Mouse (Mus musculus): ENCODE data around the gene Lix1l. TPM values are rescaled to one million over a fixed set of nuclear protein-coding genes. Genes with fewer than 3 reads are reported as not detected.

Gene Lix1l
- polyA plus RNA-seq, 1 experiment, result 34.4 TPM

GRCm38 (mm10) chr3:96564633-96565032 lies 36.3 kb upstream of the Lix1l start:
- H3K4me1 ChIP-seq (ENCODE audit: control insufficient read depth, insufficient read depth, low read length), result peaks cover 23% of the 10 kb centered on the region
- TF ChIP-seq POLR2A (IDR thresholded peaks at IDR 0.05; ENCODE audit: borderline replicate concordance, extremely low read depth, low read depth, low read length) (peak; percentile 44; the same call in 1 of the 2 replicates), CTCF (IDR thresholded peaks at IDR 0.05; ENCODE audit: insufficient read depth, low read length) (no peak)
- peak; percentile 53 for DNase-seq
- no peak overlapping the region for H3K4me3 ChIP-seq (replicated peaks; ENCODE audit: extremely low read depth, low read depth, low read length)
- WGBS, result 9% methylated on average over 7 of the region's 7 CpGs

DNA sequence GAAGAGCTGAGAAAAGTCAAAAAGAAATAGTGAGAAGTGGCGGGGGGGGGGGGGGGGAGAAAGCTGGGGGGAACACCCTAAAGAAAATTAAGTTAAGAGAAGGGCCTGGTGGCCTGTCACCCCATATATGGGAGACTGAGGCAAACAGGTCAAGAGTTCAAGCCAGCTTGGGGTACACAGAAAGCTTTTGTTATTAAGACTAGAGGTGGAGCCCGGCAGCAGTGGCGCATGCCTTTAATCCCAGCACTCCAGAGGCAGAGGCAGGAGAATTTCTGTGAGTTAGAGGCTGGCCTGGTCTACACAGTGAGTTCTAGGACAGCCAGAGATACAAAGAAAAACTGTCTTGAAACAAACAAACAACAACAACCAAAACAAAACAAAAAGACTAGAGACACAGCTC lies 35.8 kb upstream of the Lix1l start:
- peaks cover 23% of the 10 kb centered on the region for H3K4me1 ChIP-seq (ENCODE audit: control insufficient read depth, insufficient read depth, low read length)
- H3K4me3 ChIP-seq (replicated peaks; ENCODE audit: extremely low read depth, low read depth, low read length), result no peak overlapping the region
- no peak for TF ChIP-seq CTCF (IDR thresholded peaks at IDR 0.05; ENCODE audit: insufficient read depth, low read length)
- no peak for DNase-seq
- 38% methylated on average over 3 of the region's 3 CpGs for WGBS

DNA sequence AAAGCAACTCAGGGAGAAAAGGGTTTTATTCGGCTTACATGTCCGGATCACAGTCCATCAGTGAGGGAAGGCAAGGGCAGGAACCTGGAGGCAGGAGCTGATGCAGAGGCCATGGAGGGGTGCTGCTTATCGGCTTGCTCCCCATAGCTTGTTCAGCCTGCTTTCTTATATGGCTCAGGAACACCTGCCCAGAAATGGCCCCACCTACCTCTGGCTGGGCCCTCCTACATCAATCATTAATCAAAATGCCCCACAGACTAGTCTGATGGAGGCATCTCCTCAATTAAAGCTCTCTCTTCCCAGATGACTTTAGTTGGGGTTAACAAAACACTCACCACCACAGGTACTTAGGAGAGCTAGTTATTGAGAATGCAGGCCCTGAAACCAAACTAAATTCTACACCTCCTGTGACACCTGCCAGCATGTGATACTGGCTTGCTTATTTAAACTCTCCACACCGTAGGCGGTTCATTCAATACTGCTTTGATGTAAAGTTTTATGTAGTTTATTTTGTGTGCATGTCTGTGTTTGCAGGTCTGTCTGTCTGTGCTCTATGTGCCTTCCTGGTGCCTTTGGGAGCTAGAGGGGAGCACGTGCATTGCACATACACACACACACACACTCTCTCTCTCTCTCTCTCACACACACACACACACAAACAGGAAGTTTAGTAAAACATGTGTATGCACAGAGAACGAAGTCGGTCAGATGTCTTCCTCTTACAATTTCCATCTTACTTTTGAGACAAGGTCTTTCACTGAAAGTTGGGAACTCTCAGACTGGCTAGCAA lies 34.1 kb upstream of the Lix1l start:
- DNase-seq, result no peak
- Histone ChIP-seq H3K4me3 (replicated peaks; ENCODE audit: extremely low read depth, low read depth, low read length) (no peak overlapping the region), H3K4me1 (ENCODE audit: control insufficient read depth, insufficient read depth, low read length) (peaks cover 30% of the 10 kb centered on the region)
- no peak for TF ChIP-seq POLR2A (IDR thresholded peaks at IDR 0.05; ENCODE audit: borderline replicate concordance, extremely low read depth, low read depth, low read length)
- WGBS, result 62% methylated on average over 8 of the region's 8 CpGs

DNA sequence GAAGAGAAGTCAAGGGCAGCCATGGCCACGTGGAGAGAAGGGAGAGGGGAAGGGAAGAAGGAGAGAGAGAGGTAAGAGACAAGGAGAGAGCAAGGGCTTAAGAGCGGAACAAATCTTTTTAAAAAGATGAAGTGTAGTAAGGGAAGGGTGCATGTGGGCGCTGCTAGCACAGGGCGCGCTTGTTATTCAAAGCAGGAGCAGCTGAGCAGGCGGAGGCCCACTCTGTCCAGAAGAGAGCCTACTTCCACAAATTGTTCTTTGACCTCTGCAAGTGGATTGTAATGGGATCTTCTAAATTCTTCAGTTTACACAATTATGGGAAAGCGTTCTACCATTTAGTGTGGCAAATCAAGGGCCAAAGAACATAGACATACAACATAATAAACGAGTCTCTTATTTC lies 32.3 kb upstream of the Lix1l start:
- DNase-seq, result no peak
- no peak overlapping the region for H3K4me3 ChIP-seq (replicated peaks; ENCODE audit: extremely low read depth, low read depth, low read length)
- TF ChIP-seq CTCF (IDR thresholded peaks at IDR 0.05; ENCODE audit: insufficient read depth, low read length) (no peak), POLR2A (IDR thresholded peaks at IDR 0.05; ENCODE audit: borderline replicate concordance, extremely low read depth, low read depth, low read length) (no peak)
- 53% methylated on average over 8 of the region's 8 CpGs for WGBS
- peaks cover 26% of the 10 kb centered on the region for H3K4me1 ChIP-seq (ENCODE audit: control insufficient read depth, insufficient read depth, low read length)

GRCm38 (mm10) chr3:96569506-96569905 lies 31.4 kb upstream of the Lix1l start:
- Histone ChIP-seq H3K4me1 (ENCODE audit: control insufficient read depth, insufficient read depth, low read length) (peaks cover 18% of the 10 kb centered on the region), H3K4me3 (replicated peaks; ENCODE audit: extremely low read depth, low read depth, low read length) (no peak overlapping the region)
- TF ChIP-seq POLR2A (IDR thresholded peaks at IDR 0.05; ENCODE audit: borderline replicate concordance, extremely low read depth, low read depth, low read length) (no peak), CTCF (IDR thresholded peaks at IDR 0.05; ENCODE audit: insufficient read depth, low read length) (no peak)
- WGBS, result 86% methylated on average over 13 of the region's 13 CpGs
- no peak for DNase-seq

DNA sequence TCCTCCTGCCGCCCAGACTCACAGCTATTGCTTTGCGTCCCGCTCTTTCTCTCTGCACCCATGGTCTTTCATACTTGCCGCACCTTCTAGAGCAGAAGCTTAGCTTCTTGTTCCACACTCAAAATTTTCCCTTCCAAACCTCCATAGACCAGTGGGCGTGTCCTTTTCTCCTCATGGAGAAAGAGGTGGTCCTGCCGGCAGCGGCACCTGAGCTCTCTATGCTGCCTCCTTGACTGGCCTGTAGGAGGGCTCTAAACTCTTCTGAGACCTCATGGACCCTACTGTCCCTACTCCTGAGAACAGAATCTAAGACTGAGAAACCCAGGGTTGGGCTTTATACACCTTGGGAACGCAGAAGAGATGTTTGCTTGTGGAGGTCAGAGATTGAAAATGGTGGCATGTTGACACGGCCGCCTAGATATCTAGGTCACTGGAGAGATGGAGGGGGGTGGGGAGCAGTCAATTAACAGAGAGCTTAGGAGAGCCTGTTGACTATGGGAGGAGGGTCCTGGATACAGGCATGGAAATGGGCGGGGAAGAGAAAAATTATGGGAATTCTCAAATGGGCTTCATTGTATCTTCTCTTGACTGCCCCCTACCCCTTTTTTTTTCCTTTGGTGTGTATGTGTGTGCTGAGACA lies 30.9 kb upstream of the Lix1l start:
- 89% methylated on average over 11 of the region's 11 CpGs for WGBS
- TF ChIP-seq CTCF (IDR thresholded peaks at IDR 0.05; ENCODE audit: insufficient read depth, low read length) (no peak), POLR2A (IDR thresholded peaks at IDR 0.05; ENCODE audit: borderline replicate concordance, extremely low read depth, low read depth, low read length) (no peak)
- DNase-seq, result no peak
- Histone ChIP-seq H3K4me1 (ENCODE audit: control insufficient read depth, insufficient read depth, low read length) (peaks cover 18% of the 10 kb centered on the region), H3K4me3 (replicated peaks; ENCODE audit: extremely low read depth, low read depth, low read length) (no peak overlapping the region)

DNA sequence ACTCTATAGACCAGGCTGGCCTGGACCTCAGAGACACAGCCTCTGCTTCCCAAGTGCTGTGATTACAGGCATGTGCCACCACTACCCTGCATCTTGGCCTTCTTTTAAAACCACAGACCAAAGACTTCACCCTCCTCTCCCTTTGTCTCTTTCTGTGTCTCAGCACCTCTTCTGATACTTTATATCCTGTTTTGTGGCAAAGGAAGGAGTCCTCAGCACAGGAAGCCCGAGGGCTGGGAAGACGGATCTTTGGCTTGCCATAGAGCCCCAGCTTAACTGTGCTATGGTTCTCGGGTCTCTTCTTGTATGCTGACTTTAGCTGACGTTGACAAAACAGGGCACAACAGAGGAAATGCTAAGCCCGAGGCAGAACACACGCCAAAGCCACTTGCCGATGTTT lies 30.3 kb upstream of the Lix1l start:
- no peak for DNase-seq
- no peak overlapping the region for H3K4me3 ChIP-seq (replicated peaks; ENCODE audit: extremely low read depth, low read depth, low read length)
- TF ChIP-seq CTCF (IDR thresholded peaks at IDR 0.05; ENCODE audit: insufficient read depth, low read length), result no peak
- TF ChIP-seq POLR2A (IDR thresholded peaks at IDR 0.05; ENCODE audit: borderline replicate concordance, extremely low read depth, low read depth, low read length), result no peak
- WGBS, result 40% methylated on average over 7 of the region's 7 CpGs
- peaks cover 24% of the 10 kb centered on the region for H3K4me1 ChIP-seq (ENCODE audit: control insufficient read depth, insufficient read depth, low read length)

GRCm38 (mm10) chr3:96571336-96571735 lies 29.6 kb upstream of the Lix1l start:
- no peak for TF ChIP-seq POLR2A (IDR thresholded peaks at IDR 0.05; ENCODE audit: borderline replicate concordance, extremely low read depth, low read depth, low read length)
- no peak for TF ChIP-seq CTCF (IDR thresholded peaks at IDR 0.05; ENCODE audit: insufficient read depth, low read length)
- WGBS, result 65% methylated on average over 2 of the region's 2 CpGs
- DNase-seq, result no peak
- Histone ChIP-seq H3K4me1 (ENCODE audit: control insufficient read depth, insufficient read depth, low read length) (peaks cover 29% of the 10 kb centered on the region), H3K4me3 (replicated peaks; ENCODE audit: extremely low read depth, low read depth, low read length) (no peak overlapping the region)

DNA sequence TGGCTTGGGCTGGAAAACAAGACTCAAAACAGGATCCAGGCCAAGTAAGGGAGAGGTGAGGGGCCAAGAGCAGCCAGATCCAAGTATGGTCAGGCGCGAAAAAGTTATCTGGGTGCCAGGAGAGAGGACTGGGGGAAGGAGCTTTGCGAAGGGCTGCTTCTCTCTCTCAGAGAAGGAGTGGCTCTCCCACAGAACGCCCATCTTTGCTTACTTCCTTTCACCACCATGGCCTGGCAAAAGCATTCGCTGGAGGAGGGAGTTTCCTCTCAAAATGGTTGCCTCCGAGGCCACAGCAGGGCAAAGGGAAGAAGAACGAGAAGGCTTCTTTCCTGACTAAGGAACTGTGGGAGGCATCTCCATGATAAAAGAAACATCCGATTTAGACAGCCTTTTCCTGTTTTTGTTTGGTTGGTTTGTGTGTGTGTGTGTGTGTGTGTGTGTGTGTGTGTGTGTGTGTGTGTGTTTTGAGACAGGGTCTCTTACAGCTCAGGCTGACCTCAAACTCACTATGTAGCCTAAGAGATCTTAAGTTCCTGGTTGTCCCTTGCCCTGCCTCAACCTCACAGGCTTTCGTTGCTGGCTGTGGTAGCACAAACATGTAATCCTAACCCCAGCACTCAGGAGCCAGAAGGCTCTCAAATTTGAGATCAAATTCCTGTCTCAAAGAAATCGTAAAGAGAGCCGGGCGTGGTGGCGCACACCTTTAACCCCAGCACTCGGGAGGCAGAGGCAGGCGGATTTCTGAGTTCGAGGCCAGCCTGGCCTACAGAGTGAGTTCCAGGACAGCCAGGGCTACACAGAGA lies 28.9 kb upstream of the Lix1l start:
- DNase-seq, result peak; percentile 41
- WGBS, result 42% methylated on average over 16 of the region's 16 CpGs
- TF ChIP-seq CTCF (IDR thresholded peaks at IDR 0.05; ENCODE audit: insufficient read depth, low read length) (no peak), POLR2A (IDR thresholded peaks at IDR 0.05; ENCODE audit: borderline replicate concordance, extremely low read depth, low read depth, low read length) (peak; percentile 24; the same call in 1 of the 2 replicates)
- peaks cover 32% of the 10 kb centered on the region for H3K4me1 ChIP-seq (ENCODE audit: control insufficient read depth, insufficient read depth, low read length)
- H3K4me3 ChIP-seq (replicated peaks; ENCODE audit: extremely low read depth, low read depth, low read length), result no peak overlapping the region

Measured in lung, adult 2 months (tissue).